Mouse (Mus musculus) heart, embryonic 11.5 days (tissue): ENCODE results near the gene Plk3. TPM values are rescaled to one million over a fixed set of nuclear protein-coding genes. Genes with fewer than 3 reads are reported as not detected.
A peak's percentile ranks its signal among the peaks of the same experiment; 100 is the strongest.

Source experiments
- ATAC-seq: fragments of 200-750 bp; cut with Nextera tagmentation; replicated peaks from 2 replicates; pipeline ENCODE4 v1.8.0; 2017; ENCODE audit warnings: moderate library complexity; ENCODE audit not compliant: insufficient number of reproducible peaks, low FRiP score, low TSS enrichment
- H3K27ac ChIP-seq: fragments of 300-500 bp; sonication (generic); 2 replicates; pipeline ENCODE4 v1.5.1; 2014; ENCODE audit warnings: mild to moderate bottlenecking, low read depth, low read length
- H3K27me3 ChIP-seq: fragments of 300-500 bp; sonication (generic); 2 replicates; pipeline ENCODE4 v1.6.1; 2014; ENCODE audit warnings: mild to moderate bottlenecking, low read length, mixed read lengths; ENCODE audit not compliant: control insufficient read depth, insufficient read depth
- H3K36me3 ChIP-seq: fragments of 300-500 bp; sonication (generic); 2 replicates; pipeline ENCODE4 v1.6.1; 2014; ENCODE audit warnings: mild to moderate bottlenecking, low read length, moderate library complexity, mixed read lengths; ENCODE audit not compliant: control insufficient read depth, insufficient read depth
- H3K4me1 ChIP-seq: fragments of 300-500 bp; sonication (generic); 2 replicates; pipeline ENCODE4 v1.6.1; 2014; ENCODE audit warnings: low read length; ENCODE audit not compliant: control insufficient read depth, insufficient read depth
- H3K4me2 ChIP-seq: fragments of 300-500 bp; sonication (generic); 2 replicates; pipeline ENCODE4 v1.6.1; 2014; ENCODE audit warnings: mild to moderate bottlenecking, moderate library complexity
- H3K4me3 ChIP-seq: fragments of 300-500 bp; sonication (generic); 2 replicates; pipeline ENCODE4 v1.5.1; 2014; ENCODE audit warnings: low read depth, low read length
- H3K9ac ChIP-seq: fragments of 300-500 bp; sonication (generic); 2 replicates; pipeline ENCODE4 v1.6.1; 2014; ENCODE audit warnings: mild to moderate bottlenecking, low read depth, low read length, moderate library complexity
- H3K9me3 ChIP-seq: fragments of 300-500 bp; sonication (generic); replicated peaks from 2 replicates; pipeline ENCODE4 v1.6.1; 2016; ENCODE audit warnings: low read length; ENCODE audit not compliant: control insufficient read depth
- WGBS: fragments of 180-500 bp; shearing (Covaris S2); extraction: QIAGEN DNeasy Blood & Tissue Kit; methylation state at CpG from one replicate; pipeline ENCODE4 v1.1.7; 2014; ENCODE audit not compliant: insufficient replicate concordance; 5-methylcytosine and 5-hydroxymethylcytosine counted together
- polyA plus RNA-seq: library from polyadenylated mRNA; unstranded; fragments of >200 nt; fragmentation: Nextera tagmentation; extraction: Ambion mirVana; gene quantifications from 2 replicates; pipeline ENCODE4 v1.2.1, GENCODE M21; 2014

The Plk3 gene
- polyA plus RNA-seq, 1 experiment from 2014 or later = 1.3 TPM

DNA sequence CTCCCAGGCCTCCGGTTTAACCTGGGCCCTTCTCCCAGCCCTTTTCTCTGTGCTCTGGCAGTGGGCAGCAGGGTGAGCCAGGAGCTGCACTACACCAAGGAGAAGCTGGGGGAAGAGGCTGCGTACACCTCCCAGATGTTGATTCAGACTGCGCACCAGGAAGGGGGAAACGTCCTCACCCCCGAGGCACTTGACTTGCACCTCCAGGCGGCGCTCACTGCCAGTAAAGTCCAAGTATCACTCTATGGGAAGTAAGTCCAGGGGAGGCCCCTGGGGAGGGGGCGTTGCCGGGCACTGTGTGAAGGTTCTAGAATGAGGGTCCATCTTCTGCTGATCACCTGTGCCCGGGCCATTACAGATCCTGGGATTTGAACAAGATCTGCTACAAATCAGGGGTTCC is 29.1 kb downstream of the Plk3 start:
- Histone ChIP-seq H3K9ac (no peak overlapping the region), H3K27ac (no peak overlapping the region), H3K27me3 (no peaks in the 10 kb centered on the region), H3K4me1 (no peaks in the 10 kb centered on the region), H3K36me3 (no peaks in the 10 kb centered on the region), H3K4me2 (no peak overlapping the region), H3K9me3 (no peaks in the 10 kb centered on the region), H3K4me3 (no peak overlapping the region)
- WGBS = 79% methylated on average over 10 of the region's 10 CpGs
- no peak for ATAC-seq

DNA sequence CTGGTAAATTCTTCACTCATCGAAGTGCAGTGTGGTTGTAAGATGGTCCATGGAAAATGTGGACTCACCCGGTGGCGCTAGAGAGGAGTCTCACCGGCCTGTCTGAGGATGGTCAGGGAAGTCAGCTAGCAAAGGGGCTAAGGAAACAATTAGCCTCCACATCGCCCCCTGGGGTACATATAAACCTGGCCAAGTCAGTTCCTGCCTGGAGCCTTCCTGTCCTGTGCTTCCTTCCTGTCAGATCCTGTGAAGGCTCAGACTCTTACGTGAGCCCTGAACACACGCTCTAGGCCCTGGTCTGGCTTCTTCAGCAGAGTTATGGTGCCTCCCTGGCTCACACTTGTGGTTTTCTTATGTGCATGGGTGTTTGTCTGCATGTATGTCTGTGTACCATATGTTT is 32.5 kb downstream of the Plk3 start:
- no peak overlapping the region for H3K27ac ChIP-seq
- no peak overlapping the region for H3K4me2 ChIP-seq
- no peak overlapping the region for H3K4me3 ChIP-seq
- H3K27me3 ChIP-seq = no peaks in the 10 kb centered on the region
- no peak overlapping the region for H3K9ac ChIP-seq
- no peak for ATAC-seq
- H3K4me1 ChIP-seq = peaks cover 6% of the 10 kb centered on the region; the same call in 1 of the 2 replicates
- H3K9me3 ChIP-seq = no peaks in the 10 kb centered on the region
- WGBS = 43% methylated on average over 7 of the region's 7 CpGs
- H3K36me3 ChIP-seq = no peaks in the 10 kb centered on the region

DNA sequence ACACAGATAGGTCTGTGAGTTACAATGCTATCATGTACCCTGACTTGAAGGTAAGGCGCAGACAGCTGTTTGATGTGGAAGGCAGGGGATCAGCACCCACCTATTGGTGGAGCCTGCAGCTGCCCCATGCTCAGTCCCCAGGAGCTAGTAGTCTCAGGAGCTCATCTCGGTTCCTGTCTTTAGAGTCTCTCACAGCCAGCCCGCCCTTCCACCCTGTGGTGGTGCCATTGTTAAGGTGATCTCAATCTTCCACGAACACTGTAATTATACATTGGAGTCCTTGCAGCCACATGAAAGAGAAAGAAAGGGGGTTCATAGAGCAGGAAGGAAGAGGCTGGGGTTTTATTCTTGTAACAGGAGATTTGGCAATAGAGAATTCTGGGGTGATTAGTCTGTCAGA is 33.7 kb downstream of the Plk3 start:
- no peak overlapping the region for H3K4me3 ChIP-seq
- H3K9me3 ChIP-seq = no peaks in the 10 kb centered on the region
- peaks cover 6% of the 10 kb centered on the region; the same call in 1 of the 2 replicates for H3K4me1 ChIP-seq
- WGBS = 74% methylated on average over 4 of the region's 4 CpGs
- ATAC-seq = no peak
- no peaks in the 10 kb centered on the region for H3K36me3 ChIP-seq
- H3K9ac ChIP-seq = no peak overlapping the region
- no peaks in the 10 kb centered on the region for H3K27me3 ChIP-seq
- H3K4me2 ChIP-seq = no peak overlapping the region
- H3K27ac ChIP-seq = no peak overlapping the region

DNA sequence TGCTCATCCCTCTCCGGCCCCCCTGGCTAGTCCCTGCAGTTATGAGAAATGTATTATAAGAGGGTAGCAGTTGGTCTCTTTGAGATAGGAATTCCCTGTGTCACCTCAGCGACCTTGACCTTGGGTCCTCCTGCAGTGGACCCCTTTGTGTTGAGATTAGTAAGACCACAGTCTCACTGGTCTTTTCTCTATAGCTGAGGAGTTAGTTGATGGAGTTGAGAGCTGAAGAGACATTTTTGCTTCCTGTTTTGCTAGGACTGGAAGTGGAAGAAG is 35.1 kb downstream of the Plk3 start:
- no peak for ATAC-seq
- 65% methylated on average over 2 of the region's 2 CpGs for WGBS
- H3K9ac ChIP-seq = no peak overlapping the region
- no peak overlapping the region for H3K27ac ChIP-seq
- H3K4me1 ChIP-seq = peaks cover 6% of the 10 kb centered on the region; the same call in 1 of the 2 replicates
- no peak overlapping the region for H3K4me2 ChIP-seq
- no peaks in the 10 kb centered on the region for H3K9me3 ChIP-seq
- no peaks in the 10 kb centered on the region for H3K27me3 ChIP-seq
- H3K36me3 ChIP-seq = no peaks in the 10 kb centered on the region
- H3K4me3 ChIP-seq = no peak overlapping the region

DNA sequence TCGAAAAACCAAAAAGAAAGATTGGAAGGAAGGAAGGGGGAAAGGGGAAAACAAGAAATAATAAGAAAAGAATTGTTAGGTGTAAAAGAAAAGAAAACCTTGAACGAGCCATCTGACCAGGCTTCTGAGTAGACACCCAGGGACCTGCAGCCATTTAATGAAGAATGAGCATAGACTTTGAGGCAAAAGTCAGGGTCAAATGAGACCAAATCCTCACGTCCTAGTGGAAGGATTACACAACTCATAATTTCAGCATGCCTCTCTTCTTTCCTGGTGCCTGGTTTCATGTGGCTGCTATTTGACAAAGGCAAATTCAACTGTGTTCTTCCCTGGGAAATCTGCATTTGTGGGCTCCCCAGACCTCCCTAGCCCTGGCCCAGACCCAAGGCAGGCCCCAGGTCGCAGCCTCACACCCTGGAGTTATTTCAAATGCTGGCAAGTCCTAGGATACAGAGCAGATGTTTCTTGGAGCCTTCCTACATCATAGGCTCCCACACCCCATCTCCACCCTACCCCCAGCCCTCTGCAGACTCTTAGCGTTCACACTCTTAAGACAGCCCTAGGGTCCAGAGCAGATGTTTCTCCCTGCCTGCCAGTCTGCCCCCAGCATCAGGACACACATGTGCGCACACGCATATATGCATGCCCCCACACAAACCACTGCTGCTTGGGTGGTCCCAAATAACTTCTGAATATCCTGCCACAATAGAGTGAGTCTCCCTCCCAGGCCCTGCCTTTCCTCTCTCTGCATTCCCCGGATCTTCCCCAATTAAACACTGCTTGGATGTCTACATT is 35.6 kb downstream of the Plk3 start:
- no peak overlapping the region for H3K4me3 ChIP-seq
- H3K9me3 ChIP-seq = no peaks in the 10 kb centered on the region
- H3K4me2 ChIP-seq = 0 out of 2 replicates have a peak overlapping the region, but pooled peaks have one; percentile 1
- no peaks in the 10 kb centered on the region for H3K27me3 ChIP-seq
- H3K4me1 ChIP-seq = peaks cover 6% of the 10 kb centered on the region; the same call in 1 of the 2 replicates
- WGBS = 72% methylated on average over 8 of the region's 8 CpGs
- ATAC-seq = no peak
- no peaks in the 10 kb centered on the region for H3K36me3 ChIP-seq
- no peak overlapping the region for H3K27ac ChIP-seq
- H3K9ac ChIP-seq = no peak overlapping the region

DNA sequence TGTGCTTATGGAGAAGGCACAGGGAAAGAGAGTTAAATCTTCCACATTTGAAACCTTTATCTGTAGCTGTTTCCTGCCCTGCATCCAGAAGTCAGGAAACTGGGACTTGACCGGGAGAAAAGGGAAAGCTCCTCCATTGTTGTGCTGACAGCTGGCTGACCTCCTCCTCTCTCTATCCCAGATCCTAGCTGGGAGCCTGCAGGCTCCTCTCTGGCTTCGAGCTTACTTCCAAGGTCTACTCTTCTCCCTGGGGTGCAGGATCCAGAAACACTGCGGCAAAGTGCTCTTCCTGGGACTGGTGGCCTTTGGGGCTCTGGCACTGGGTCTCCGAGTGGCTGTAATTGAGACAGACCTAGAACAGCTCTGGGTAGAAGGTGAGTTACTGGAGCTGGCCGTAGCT is 37.1 kb downstream of the Plk3 start:
- peak overlapping the region; percentile 65 for H3K4me3 ChIP-seq
- H3K36me3 ChIP-seq = no peaks in the 10 kb centered on the region
- H3K4me1 ChIP-seq = peaks cover 6% of the 10 kb centered on the region; the same call in 1 of the 2 replicates
- peak overlapping the region; percentile 76 for H3K9ac ChIP-seq
- no peak for ATAC-seq
- WGBS = 19% methylated on average over 5 of the region's 5 CpGs
- H3K9me3 ChIP-seq = no peaks in the 10 kb centered on the region
- no peaks in the 10 kb centered on the region for H3K27me3 ChIP-seq
- peak overlapping the region; percentile 100 for H3K4me2 ChIP-seq
- H3K27ac ChIP-seq = no peak overlapping the region

DNA sequence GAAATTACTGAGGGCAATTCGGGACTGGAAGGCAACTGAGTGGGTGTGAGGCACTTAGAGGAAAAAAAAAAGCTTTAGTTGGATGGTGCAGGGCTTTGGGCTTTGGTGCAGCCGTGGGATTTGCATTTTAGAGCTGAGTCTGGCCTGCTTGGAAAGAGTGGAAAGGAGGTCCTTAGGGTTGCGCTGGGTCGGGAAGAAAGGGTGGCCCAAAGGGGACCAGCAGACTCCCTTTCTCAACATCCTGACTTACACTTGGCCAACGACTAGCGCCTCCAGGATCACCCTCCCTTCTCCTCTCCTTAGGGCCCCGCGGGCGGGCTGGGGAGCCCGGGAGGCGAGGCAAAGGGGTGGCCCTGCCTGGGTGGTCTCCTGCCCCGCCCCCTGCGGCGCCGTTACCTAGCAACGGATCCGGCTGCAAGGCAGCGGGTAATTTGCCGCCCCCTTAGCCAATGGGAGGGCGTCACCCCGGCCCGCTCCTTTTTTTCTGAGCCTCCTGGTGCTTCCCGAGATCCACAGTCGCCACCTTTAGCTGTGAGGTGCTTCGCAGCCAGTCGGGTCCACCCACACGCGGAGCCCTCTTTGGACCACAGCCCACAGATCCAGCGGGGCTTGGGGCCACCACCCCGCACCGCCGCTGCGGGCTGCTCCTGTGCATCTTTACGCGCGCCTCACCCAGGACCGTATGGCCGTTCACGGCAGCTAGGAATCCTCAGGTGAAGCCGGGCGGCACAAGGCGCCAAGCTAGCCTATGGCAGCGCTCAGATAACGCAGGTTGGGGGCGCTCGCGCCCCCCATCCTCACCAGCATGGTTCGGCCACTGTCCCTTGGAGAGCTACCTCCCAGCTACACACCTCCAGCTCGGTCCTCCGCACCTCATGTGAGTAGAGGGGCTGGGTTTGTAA is 38.0 kb downstream of the Plk3 start, which contains the start of gene Ptch2:
Gene Ptch2 (plus strand): TSS at position 525 of the 902 bp plus-strand sequence.
- peak within 1 kb of the TSS; percentile 76 for H3K9ac ChIP-seq
- H3K4me1 ChIP-seq = peaks cover 6% of the 10 kb centered on the region; the same call in 1 of the 2 replicates
- no peaks in the 10 kb centered on the region for H3K27me3 ChIP-seq
- ATAC-seq = peak; percentile 62; the same call in 1 of the 2 replicates
- under 1% methylated on average over 47 of the region's 50 CpGs for WGBS
- no peaks in the 10 kb centered on the region for H3K9me3 ChIP-seq
- H3K4me2 ChIP-seq = peak within 1 kb of the TSS; percentile 100
- H3K27ac ChIP-seq = no peak within 1 kb of the TSS
- peak within 1 kb of the TSS; percentile 65 for H3K4me3 ChIP-seq
- H3K36me3 ChIP-seq = no peaks in the 10 kb centered on the region

DNA sequence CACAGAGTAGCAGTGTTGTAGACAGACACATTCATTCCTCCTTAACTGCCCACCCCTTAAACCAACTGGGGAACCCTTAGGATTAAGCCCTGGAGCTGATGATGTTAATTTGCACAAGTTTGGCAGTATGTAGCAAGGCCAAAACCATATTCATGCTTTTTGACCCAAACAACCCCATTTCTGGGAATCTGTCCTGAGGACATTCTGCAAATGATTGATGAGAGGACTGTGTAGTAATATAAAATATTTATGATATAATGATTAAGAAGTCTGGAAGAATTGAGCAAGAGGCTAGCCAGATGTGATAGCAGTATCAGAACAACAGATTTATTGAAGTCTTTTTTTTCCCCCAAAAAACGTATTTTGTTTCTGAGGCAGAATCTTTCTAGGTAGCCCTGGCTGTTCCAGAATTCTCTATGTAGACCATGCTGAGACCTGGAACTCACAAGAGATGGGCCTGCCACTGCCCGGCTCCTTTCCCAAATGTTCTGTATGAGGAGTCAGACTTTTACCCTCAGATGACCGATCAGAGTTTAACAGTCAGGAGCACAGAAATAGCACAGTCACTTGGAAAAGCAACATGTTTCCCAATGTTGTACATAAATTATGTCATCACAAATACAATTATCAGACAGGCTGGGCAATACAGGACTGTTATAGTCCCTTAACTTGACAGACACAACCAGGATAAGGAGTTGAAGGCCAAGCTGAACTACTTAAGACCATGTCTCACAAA is 39.0 kb downstream of the Plk3 start:
- Histone ChIP-seq H3K27me3 (no peaks in the 10 kb centered on the region), H3K9me3 (no peaks in the 10 kb centered on the region), H3K36me3 (no peaks in the 10 kb centered on the region), H3K4me3 (no peak overlapping the region), H3K9ac (no peak overlapping the region), H3K4me2 (no peak overlapping the region), H3K27ac (no peak overlapping the region), H3K4me1 (peaks cover 6% of the 10 kb centered on the region; the same call in 1 of the 2 replicates)
- 81% methylated on average over 3 of the region's 3 CpGs for WGBS
- no peak for ATAC-seq
